Mouse (Mus musculus) bone marrow macrophage, adult 2 months (primary cell): ENCODE results near the gene Tedc1.

Experiments
- CTCF ChIP-seq: IDR thresholded peaks from 2 replicates; pipeline ENCODE4 v1.5.1; 2012; ENCODE audit warnings: low read depth, mild to moderate bottlenecking, low read length, moderate library complexity
- POLR2A ChIP-seq: IDR thresholded peaks from 2 replicates; pipeline ENCODE4 v1.6.1; 2012; ENCODE audit warnings: mild to moderate bottlenecking, low read depth, low read length, borderline replicate concordance

DNA sequence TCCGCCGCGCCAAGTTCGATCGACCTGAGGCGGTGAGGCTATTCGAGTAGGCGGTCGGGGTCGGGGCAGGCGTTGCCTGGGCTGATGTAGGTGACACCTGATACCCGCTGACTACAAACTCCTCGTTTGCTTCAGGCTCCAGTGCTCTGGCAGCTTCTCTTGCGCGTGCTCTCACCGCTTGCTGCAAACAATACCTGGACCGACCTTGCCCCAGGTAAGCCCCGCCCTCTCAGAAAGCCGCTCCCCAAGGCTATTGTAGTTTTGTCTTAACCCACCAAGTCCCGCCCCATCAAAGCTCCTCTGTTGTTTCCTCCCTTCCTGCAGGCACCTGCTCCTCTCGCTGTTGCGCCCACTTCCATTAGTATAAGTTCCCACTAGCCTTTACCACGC is 314 bp downstream of the Tedc1 start:
- TF ChIP-seq POLR2A: no peak
- TF ChIP-seq CTCF: no peak
